Mouse (Mus musculus) kidney, embryonic 15.5 days (tissue): ENCODE data around the gene Tmem54. TPM values are rescaled to one million over a fixed set of nuclear protein-coding genes. Genes with fewer than 3 reads are reported as not detected.

Experiments used
- ATAC-seq: fragments of 200-750 bp; cut with Nextera tagmentation; replicated peaks from 2 replicates; pipeline ENCODE4 v1.8.0; 2017; ENCODE audit warnings: moderate TSS enrichment; ENCODE audit not compliant: low FRiP score
- H3K27ac ChIP-seq: fragments of 300-500 bp; sonication (generic); 2 replicates; pipeline ENCODE4 v1.5.1; 2015; ENCODE audit warnings: mild to moderate bottlenecking, inconsistent platforms
- H3K27me3 ChIP-seq: fragments of 300-500 bp; sonication (generic); 2 replicates; pipeline ENCODE4 v1.6.1; 2015; ENCODE audit warnings: inconsistent platforms
- H3K36me3 ChIP-seq: fragments of 300-500 bp; sonication (generic); 2 replicates; pipeline ENCODE4 v1.6.1; 2015; ENCODE audit warnings: inconsistent platforms
- H3K4me1 ChIP-seq: fragments of 300-500 bp; sonication (generic); 2 replicates; pipeline ENCODE4 v1.6.1; 2015; ENCODE audit warnings: inconsistent platforms
- H3K4me2 ChIP-seq: fragments of 300-500 bp; sonication (generic); 2 replicates; pipeline ENCODE4 v1.6.1; 2015; ENCODE audit warnings: moderate library complexity, mild to moderate bottlenecking, inconsistent platforms
- H3K4me3 ChIP-seq: fragments of 300-500 bp; sonication (generic); replicated peaks from 2 replicates; pipeline ENCODE4 v1.5.1; 2015; ENCODE audit warnings: mild to moderate bottlenecking, inconsistent platforms
- H3K9ac ChIP-seq: fragments of 300-500 bp; sonication (generic); 2 replicates; pipeline ENCODE4 v1.6.1; 2015; ENCODE audit warnings: mild to moderate bottlenecking, inconsistent platforms
- H3K9me3 ChIP-seq: fragments of 300-500 bp; sonication (generic); replicated peaks from 2 replicates; pipeline ENCODE4 v1.6.1; 2016; ENCODE audit warnings: inconsistent platforms
- whole genome bisulfite sequencing: fragments of 180-500 bp; shearing (Covaris S2); methylation state at CpG from one replicate; pipeline ENCODE4 v1.1.7; 2015; ENCODE audit warnings: mixed read lengths; 5-methylcytosine and 5-hydroxymethylcytosine counted together
- polyA plus RNA-seq: library from polyadenylated mRNA; unstranded; fragments of >200 nt; fragmentation: Nextera tagmentation; extraction: Ambion mirVana; gene quantifications from 2 replicates; pipeline ENCODE4 v1.2.1, GENCODE M21; 2015

The Tmem54 gene
- polyA plus RNA-seq, 1 experiment from 2014 or later = 9.2 TPM

- Histone ChIP-seq H3K36me3 (peaks cover 28% of the 10 kb centered on the region), H3K4me3 (no peak overlapping the region), H3K27me3 (no peaks in the 10 kb centered on the region), H3K9me3 (no peaks in the 10 kb centered on the region), H3K4me2 (no peak overlapping the region), H3K9ac (no peak overlapping the region), H3K4me1 (peaks cover 26% of the 10 kb centered on the region; the same call in 1 of the 2 replicates), H3K27ac (peak overlapping the region; percentile 51; the same call in 1 of the 2 replicates)
- 57% methylated on average over 2 of the region's 2 CpGs for WGBS
- no peak for ATAC-seq
Measured at GRCm38 (mm10) chr4:129146392-129146791, 41.0 kb downstream of the Tmem54 start.

- peaks cover 19% of the 10 kb centered on the region; the same call in 1 of the 2 replicates for H3K4me1 ChIP-seq
- no peaks in the 10 kb centered on the region for H3K27me3 ChIP-seq
- H3K9ac ChIP-seq = no peak overlapping the region
- H3K4me3 ChIP-seq = no peak overlapping the region
- no peaks in the 10 kb centered on the region for H3K9me3 ChIP-seq
- WGBS = 68% methylated on average over 13 of the region's 13 CpGs
- no peak for ATAC-seq
- peak overlapping the region; percentile 72 for H3K27ac ChIP-seq
- H3K36me3 ChIP-seq = peaks cover 40% of the 10 kb centered on the region
- H3K4me2 ChIP-seq = 0 out of 2 replicates have a peak overlapping the region, but pooled peaks have one; percentile 16
Measured at GRCm38 (mm10) chr4:129147552-129148103, 42.3 kb downstream of the Tmem54 start.

- Histone ChIP-seq H3K4me1 (peaks cover 16% of the 10 kb centered on the region; the same call in 1 of the 2 replicates), H3K4me3 (no peak overlapping the region), H3K36me3 (peaks cover 56% of the 10 kb centered on the region), H3K27ac (no peak overlapping the region), H3K9ac (no peak overlapping the region), H3K4me2 (no peak overlapping the region), H3K9me3 (no peaks in the 10 kb centered on the region), H3K27me3 (no peaks in the 10 kb centered on the region)
- WGBS = 75% methylated on average over 1 of the region's 1 CpGs
- no peak for ATAC-seq
Measured at GRCm38 (mm10) chr4:129149321-129149720, 44.0 kb downstream of the Tmem54 start.

GRCm38 (mm10) chr4:129151276-129151811 lies 46.0 kb downstream of the Tmem54 start:
- Histone ChIP-seq H3K4me2 (no peak overlapping the region), H3K27ac (peak overlapping the region; percentile 61; the same call in 1 of the 2 replicates), H3K36me3 (peaks cover 75% of the 10 kb centered on the region), H3K9ac (no peak overlapping the region), H3K4me3 (no peak overlapping the region), H3K4me1 (peaks cover 11% of the 10 kb centered on the region; the same call in 1 of the 2 replicates), H3K27me3 (no peaks in the 10 kb centered on the region), H3K9me3 (no peaks in the 10 kb centered on the region)
- ATAC-seq = peak; percentile 67
- 83% methylated on average over 4 of the region's 4 CpGs for WGBS

GRCm38 (mm10) chr4:129157541-129157940 lies 52.2 kb downstream of the Tmem54 start:
- no peaks in the 10 kb centered on the region for H3K4me1 ChIP-seq
- ATAC-seq = no peak
- no peak overlapping the region for H3K4me2 ChIP-seq
- H3K27ac ChIP-seq = no peak overlapping the region
- WGBS = 97% methylated on average over 5 of the region's 5 CpGs
- no peak overlapping the region for H3K4me3 ChIP-seq
- H3K9ac ChIP-seq = no peak overlapping the region
- H3K27me3 ChIP-seq = no peaks in the 10 kb centered on the region
- H3K9me3 ChIP-seq = no peaks in the 10 kb centered on the region
- peaks cover 80% of the 10 kb centered on the region for H3K36me3 ChIP-seq

GRCm38 (mm10) chr4:129158549-129158948 lies 53.2 kb downstream of the Tmem54 start:
- H3K27me3 ChIP-seq = no peaks in the 10 kb centered on the region
- peaks cover 80% of the 10 kb centered on the region for H3K36me3 ChIP-seq
- H3K4me2 ChIP-seq = no peak overlapping the region
- H3K9me3 ChIP-seq = no peaks in the 10 kb centered on the region
- H3K9ac ChIP-seq = no peak overlapping the region
- ATAC-seq = no peak
- H3K4me1 ChIP-seq = no peaks in the 10 kb centered on the region
- 60% methylated on average over 3 of the region's 3 CpGs for WGBS
- no peak overlapping the region for H3K27ac ChIP-seq
- no peak overlapping the region for H3K4me3 ChIP-seq

- H3K4me2 ChIP-seq = no peak overlapping the region
- H3K4me1 ChIP-seq = no peaks in the 10 kb centered on the region
- H3K36me3 ChIP-seq = peaks cover 77% of the 10 kb centered on the region
- H3K27ac ChIP-seq = no peak overlapping the region
- no peaks in the 10 kb centered on the region for H3K27me3 ChIP-seq
- H3K4me3 ChIP-seq = no peak overlapping the region
- 97% methylated on average over 1 of the region's 1 CpGs for WGBS
- no peak for ATAC-seq
- no peak overlapping the region for H3K9ac ChIP-seq
- no peaks in the 10 kb centered on the region for H3K9me3 ChIP-seq
Measured at GRCm38 (mm10) chr4:129161076-129161475, 55.7 kb downstream of the Tmem54 start.

Other genes with a start within 250 kb of the Tmem54 start
- 6.8 and 7.1 TPM in 2 replicates for gene Trim62, start 222.0 kb upstream of the Tmem54 start, polyA plus RNA-seq
- gene Azin2, start 143.1 kb upstream of the Tmem54 start, polyA plus RNA-seq = 19.4 and 20.3 TPM in 2 replicates
- gene Ak2, start 113.6 kb upstream of the Tmem54 start, polyA plus RNA-seq = 224 and 231 TPM in 2 replicates
- gene Rnf19b, start 47.3 kb upstream of the Tmem54 start, polyA plus RNA-seq = 7.1 TPM in 2 replicates
- 2.0 and 2.8 TPM in 2 replicates for gene Hpca, start 16.5 kb downstream of the Tmem54 start, polyA plus RNA-seq
- gene Fndc5, start 31.5 kb downstream of the Tmem54 start, polyA plus RNA-seq = 5.1 and 5.5 TPM in 2 replicates
- 24.3 and 25.9 TPM in 2 replicates for gene S100pbp, start 84.2 kb downstream of the Tmem54 start, polyA plus RNA-seq
- gene Yars, start 84.2 kb downstream of the Tmem54 start, polyA plus RNA-seq = 81.3 and 87.4 TPM in 2 replicates
- gene C77080, start 155.9 kb downstream of the Tmem54 start, polyA plus RNA-seq = 8.3 and 9.1 TPM in 2 replicates
- 1.1 and 1.6 TPM in 2 replicates for gene Sync, start 182.1 kb downstream of the Tmem54 start, polyA plus RNA-seq
- 430 and 490 TPM in 2 replicates for gene Rbbp4, start 229.8 kb downstream of the Tmem54 start, polyA plus RNA-seq
- gene Zbtb8os, start 230.1 kb downstream of the Tmem54 start, polyA plus RNA-seq = 46.9 and 47.5 TPM in 2 replicates